Mouse (Mus musculus) heart, postnatal 0 days (tissue): ENCODE data around the gene Atp2c2. TPM values are rescaled to one million over a fixed set of nuclear protein-coding genes. Genes with fewer than 3 reads are reported as not detected.

Experiments used
- ATAC-seq: fragments of 200-750 bp; cut with Nextera tagmentation; 2 replicates; pipeline ENCODE4 v1.8.0; 2017; ENCODE audit warnings: low read depth, moderate number of reproducible peaks, moderate library complexity; ENCODE audit not compliant: insufficient read depth
- DNase-seq: peaks from one replicate; pipeline ENCODE4 v3.0.0-alpha.2; 2016; ENCODE audit warnings: low spot score
- H3K27ac ChIP-seq: fragments of 300-500 bp; sonication (generic); 2 replicates; pipeline ENCODE4 v1.5.1; 2014; ENCODE audit warnings: low read depth, mild to moderate bottlenecking
- H3K27me3 ChIP-seq: fragments of 300-500 bp; sonication (generic); 2 replicates; pipeline ENCODE4 v1.6.1; 2014; ENCODE audit warnings: low read length, mixed read lengths; ENCODE audit not compliant: control insufficient read depth, insufficient read depth
- H3K36me3 ChIP-seq: fragments of 300-500 bp; sonication (generic); replicated peaks from 2 replicates; pipeline ENCODE4 v1.6.1; 2014; ENCODE audit warnings: low read length, mixed read lengths; ENCODE audit not compliant: control insufficient read depth, insufficient read depth
- H3K4me1 ChIP-seq: fragments of 300-500 bp; sonication (generic); 2 replicates; pipeline ENCODE4 v1.6.1; 2014; ENCODE audit warnings: antibody characterized with exemption; ENCODE audit not compliant: control insufficient read depth, insufficient read depth
- H3K4me2 ChIP-seq: fragments of 300-500 bp; sonication (generic); 2 replicates; pipeline ENCODE4 v1.6.1; 2014; ENCODE audit warnings: low read depth, mild to moderate bottlenecking, low read length, moderate library complexity
- H3K4me3 ChIP-seq: fragments of 300-500 bp; sonication (generic); 2 replicates; pipeline ENCODE4 v1.5.1; 2014; ENCODE audit warnings: low read depth, low read length
- H3K9ac ChIP-seq: fragments of 300-500 bp; sonication (generic); replicated peaks from 2 replicates; pipeline ENCODE4 v1.6.1; 2014; ENCODE audit warnings: low read depth, low read length, mixed read lengths
- H3K9me3 ChIP-seq: fragments of 300-500 bp; sonication (generic); replicated peaks from 2 replicates; pipeline ENCODE4 v1.6.1; 2016; ENCODE audit warnings: low read length; ENCODE audit not compliant: control insufficient read depth
- CTCF ChIP-seq: IDR thresholded peaks from 2 replicates; pipeline ENCODE4 v1.5.1; 2016; ENCODE audit warnings: antibody characterized with exemption, control low read depth, low read depth
- EP300 ChIP-seq: IDR thresholded peaks from 2 replicates; pipeline ENCODE4 v1.6.1; 2016; ENCODE audit warnings: antibody characterized with exemption, low read depth
- whole genome bisulfite sequencing: fragments of 180-500 bp; shearing (Covaris S2); extraction: QIAGEN DNeasy Blood & Tissue Kit; methylation state at CpG from one replicate; pipeline ENCODE4 v1.1.7; 2014; 5-methylcytosine and 5-hydroxymethylcytosine counted together
- polyA plus RNA-seq: library from polyadenylated mRNA; unstranded; fragments of >200 nt; fragmentation: Nextera tagmentation; extraction: Ambion mirVana; gene quantifications from 2 replicates; pipeline ENCODE4 v1.2.1, GENCODE M21; 2015
- total RNA-seq: library from RNA; depleted of rRNA; stranded (reverse); fragments of >200 nt; gene quantifications from 2 replicates; pipeline ENCODE4 v1.2.3, GENCODE M21; 2014; ENCODE audit warnings: low replicate concordance

The Atp2c2 gene
- total and polyA plus RNA-seq, 2 experiments from 2014 or later: 0.12 TPM; not detected in 1

- no peak overlapping the region for H3K27ac ChIP-seq
- H3K27me3 ChIP-seq: no peaks in the 10 kb centered on the region
- no peaks in the 10 kb centered on the region for H3K9me3 ChIP-seq
- H3K9ac ChIP-seq: no peak overlapping the region
- H3K4me1 ChIP-seq: no peaks in the 10 kb centered on the region
- H3K36me3 ChIP-seq: no peaks in the 10 kb centered on the region
- ATAC-seq: no peak
- WGBS: 86% methylated on average over 3 of the region's 3 CpGs
- H3K4me3 ChIP-seq: no peak overlapping the region
- no peak for TF ChIP-seq EP300
- H3K4me2 ChIP-seq: no peak overlapping the region
- no peak for DNase-seq
Observed at GRCm38 (mm10) chr8:119795651-119796050, 95.8 kb downstream of the Atp2c2 start.

- H3K27me3 ChIP-seq: no peaks in the 10 kb centered on the region
- TF ChIP-seq EP300 (no peak), CTCF (no peak)
- DNase-seq: peak; percentile 46
- no peak overlapping the region for H3K27ac ChIP-seq
- peak; percentile 71; the same call in 1 of the 2 replicates for ATAC-seq
- no peaks in the 10 kb centered on the region for H3K36me3 ChIP-seq
- peak overlapping the region; percentile 31; the same call in 1 of the 2 replicates for H3K4me2 ChIP-seq
- no peak overlapping the region for H3K9ac ChIP-seq
- WGBS: 10% methylated on average over 15 of the region's 15 CpGs
- no peaks in the 10 kb centered on the region for H3K4me1 ChIP-seq
- H3K9me3 ChIP-seq: no peaks in the 10 kb centered on the region
- no peak overlapping the region for H3K4me3 ChIP-seq
Observed at GRCm38 (mm10) chr8:119798170-119798964, 98.6 kb downstream of the Atp2c2 start.

DNA sequence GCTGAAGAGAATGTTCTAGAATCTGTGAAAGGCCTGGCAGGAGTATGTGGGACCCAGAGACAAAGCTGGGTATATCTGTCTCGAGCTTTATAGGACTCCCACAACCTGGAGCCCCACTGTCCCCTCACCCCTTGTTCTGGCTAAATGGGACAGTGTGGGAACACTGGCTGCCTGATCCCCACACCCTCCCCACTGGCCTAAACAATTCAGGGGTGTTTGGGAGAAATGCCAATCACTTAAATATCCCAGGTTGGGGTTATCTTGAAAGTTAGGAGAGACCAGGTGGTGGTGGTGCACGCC lies 99.1 kb downstream of the Atp2c2 start:
- no peak overlapping the region for H3K4me2 ChIP-seq
- DNase-seq: no peak
- 68% methylated on average over 2 of the region's 2 CpGs for whole genome bisulfite sequencing
- no peak for TF ChIP-seq CTCF
- TF ChIP-seq EP300: no peak
- no peak overlapping the region for H3K9ac ChIP-seq
- no peak for ATAC-seq
- no peak overlapping the region for H3K27ac ChIP-seq
- no peak overlapping the region for H3K4me3 ChIP-seq
- H3K9me3 ChIP-seq: no peaks in the 10 kb centered on the region
- H3K4me1 ChIP-seq: no peaks in the 10 kb centered on the region
- H3K27me3 ChIP-seq: no peaks in the 10 kb centered on the region
- H3K36me3 ChIP-seq: no peaks in the 10 kb centered on the region

DNA sequence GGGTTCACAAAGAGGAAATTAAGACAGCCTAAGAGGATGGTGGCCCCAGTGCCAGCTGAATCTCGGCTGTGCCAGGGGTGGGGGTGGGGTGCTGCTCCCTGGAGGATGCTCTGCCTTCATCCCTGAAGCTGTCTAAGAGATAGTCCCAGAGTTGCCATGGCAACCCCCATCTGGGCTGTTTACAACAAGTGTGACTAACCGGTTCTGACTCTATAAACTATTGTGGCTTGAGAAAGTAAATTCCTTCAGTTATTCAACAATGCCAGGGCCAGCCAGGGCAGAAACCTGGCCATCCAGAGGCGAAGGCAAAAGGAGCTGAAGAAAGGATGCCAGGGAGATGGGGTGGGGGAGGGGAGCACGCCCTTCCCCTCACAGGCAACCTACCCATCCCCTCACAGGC lies 101.4 kb downstream of the Atp2c2 start:
- H3K4me2 ChIP-seq: no peak overlapping the region
- no peak overlapping the region for H3K27ac ChIP-seq
- DNase-seq (no peak), ATAC-seq (no peak)
- H3K27me3 ChIP-seq: no peaks in the 10 kb centered on the region
- TF ChIP-seq EP300 (no peak), CTCF (no peak)
- H3K9me3 ChIP-seq: no peaks in the 10 kb centered on the region
- no peak overlapping the region for H3K9ac ChIP-seq
- H3K36me3 ChIP-seq: no peaks in the 10 kb centered on the region
- H3K4me1 ChIP-seq: no peaks in the 10 kb centered on the region
- 26% methylated on average over 4 of the region's 4 CpGs for WGBS
- no peak overlapping the region for H3K4me3 ChIP-seq

DNA sequence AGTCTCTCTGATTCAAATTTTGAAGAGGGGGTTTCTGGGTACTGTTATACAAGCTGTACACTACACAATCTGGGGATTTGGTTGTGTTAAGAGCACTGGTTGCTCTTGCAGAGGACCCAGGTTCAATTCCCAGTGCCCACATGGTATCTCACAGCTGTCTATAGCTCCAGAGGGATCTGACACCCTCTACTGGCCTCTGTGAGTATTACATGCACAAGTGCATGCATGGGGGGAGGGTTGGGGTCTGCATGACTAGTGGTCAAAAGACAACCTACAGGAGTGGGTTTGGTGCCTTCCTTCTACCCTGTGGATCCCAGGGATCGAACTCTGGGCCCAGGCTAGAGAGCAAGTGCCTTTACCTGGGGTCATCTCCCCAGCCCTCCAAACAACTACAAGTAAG lies 102.8 kb downstream of the Atp2c2 start:
- 90% methylated on average over 1 of the region's 1 CpGs for WGBS
- Histone ChIP-seq H3K36me3 (no peaks in the 10 kb centered on the region), H3K4me2 (no peak overlapping the region), H3K27ac (no peak overlapping the region), H3K9me3 (no peaks in the 10 kb centered on the region), H3K4me3 (no peak overlapping the region), H3K4me1 (0 out of 2 replicates have a peak, but pooled peaks cover 7% of the 10 kb centered on the region), H3K9ac (no peak overlapping the region), H3K27me3 (no peaks in the 10 kb centered on the region)
- DNase-seq (no peak), ATAC-seq (no peak)
- TF ChIP-seq CTCF (peak; percentile 22; the same call in 1 of the 2 replicates), EP300 (no peak)

- Histone ChIP-seq H3K4me2 (no peak overlapping the region), H3K4me3 (no peak overlapping the region), H3K9me3 (no peaks in the 10 kb centered on the region), H3K9ac (no peak overlapping the region), H3K27ac (no peak overlapping the region), H3K27me3 (no peaks in the 10 kb centered on the region), H3K36me3 (no peaks in the 10 kb centered on the region), H3K4me1 (0 out of 2 replicates have a peak, but pooled peaks cover 7% of the 10 kb centered on the region)
- TF ChIP-seq EP300: no peak
- no peak for TF ChIP-seq CTCF
- ATAC-seq (no peak), DNase-seq (no peak)
- 77% methylated on average over 8 of the region's 8 CpGs for WGBS
Observed at GRCm38 (mm10) chr8:119805275-119805674, 105.5 kb downstream of the Atp2c2 start.
